Mouse (Mus musculus) lung, adult 2 months (tissue): Measurements from ENCODE around the gene Bud31.

Source experiments
- CTCF ChIP-seq: fragments of 200-500 bp; IDR thresholded peaks from 2 replicates; pipeline ENCODE4 v1.5.1; 2011; ENCODE audit warnings: mild to moderate bottlenecking, low read length, control low read depth; ENCODE audit not compliant: insufficient read depth
- POLR2A ChIP-seq: fragments of 200-500 bp; IDR thresholded peaks from 2 replicates; pipeline ENCODE4 v1.6.1; 2011; ENCODE audit warnings: low read depth, mild to moderate bottlenecking, control low read depth, low read length, borderline replicate concordance; ENCODE audit errors: extremely low read depth

- TF ChIP-seq CTCF (no peak), POLR2A (no peak)
Measured at GRCm38 (mm10) chr5:145189416-145189815, 49.3 kb downstream of the Bud31 start.
